Mouse (Mus musculus): ENCODE data around the gene Xpr1.

Xpr1 gene

GRCm38 (mm10) chr1:155407697-155408576 is 9.3 kb downstream of the Xpr1 start:
- DNase-seq (ENCODE audit: low spot score), result no peak

- DNase-seq (ENCODE audit: low spot score), result no peak
Measured at GRCm38 (mm10) chr1:155400056-155400455, 17.2 kb downstream of the Xpr1 start.

- no peak for DNase-seq (ENCODE audit: low spot score)
Measured at GRCm38 (mm10) chr1:155394829-155395228, 22.4 kb downstream of the Xpr1 start.

- DNase-seq (ENCODE audit: low spot score), result no peak
Measured at GRCm38 (mm10) chr1:155394021-155394420, 23.2 kb downstream of the Xpr1 start.

GRCm38 (mm10) chr1:155392825-155393224 is 24.4 kb downstream of the Xpr1 start:
- no peak for DNase-seq (ENCODE audit: low spot score)

- DNase-seq (ENCODE audit: low spot score), result no peak
Measured at GRCm38 (mm10) chr1:155391537-155391936, 25.7 kb downstream of the Xpr1 start.

- DNase-seq (ENCODE audit: low spot score), result no peak
Measured at GRCm38 (mm10) chr1:155388418-155388817, 28.8 kb downstream of the Xpr1 start.

- no peak for DNase-seq (ENCODE audit: low spot score)
Measured at GRCm38 (mm10) chr1:155386551-155386950, 30.7 kb downstream of the Xpr1 start.

GRCm38 (mm10) chr1:155383319-155384302 is 33.6 kb downstream of the Xpr1 start:
- DNase-seq (ENCODE audit: low spot score), result no peak

- DNase-seq (ENCODE audit: low spot score), result no peak
Measured at GRCm38 (mm10) chr1:155381931-155382330, 35.3 kb downstream of the Xpr1 start.

- DNase-seq (ENCODE audit: low spot score), result no peak
Measured at GRCm38 (mm10) chr1:155379289-155379688, 37.9 kb downstream of the Xpr1 start.

GRCm38 (mm10) chr1:155372821-155373220 is 44.4 kb downstream of the Xpr1 start:
- DNase-seq (ENCODE audit: low spot score), result no peak

GRCm38 (mm10) chr1:155370075-155370658 is 47.0 kb downstream of the Xpr1 start:
- no peak for DNase-seq (ENCODE audit: low spot score)

GRCm38 (mm10) chr1:155366366-155366765 is 50.8 kb downstream of the Xpr1 start:
- DNase-seq (ENCODE audit: low spot score), result no peak

- no peak for DNase-seq (ENCODE audit: low spot score)
Measured at GRCm38 (mm10) chr1:155361502-155362126, 55.6 kb downstream of the Xpr1 start.

GRCm38 (mm10) chr1:155353096-155353495 is 64.1 kb downstream of the Xpr1 start:
- no peak for DNase-seq (ENCODE audit: low spot score)

- DNase-seq (ENCODE audit: low spot score), result no peak
Measured at GRCm38 (mm10) chr1:155351527-155351926, 65.7 kb downstream of the Xpr1 start.

GRCm38 (mm10) chr1:155348491-155348890 is 68.7 kb downstream of the Xpr1 start:
- no peak for DNase-seq (ENCODE audit: low spot score)

- no peak for DNase-seq (ENCODE audit: low spot score)
Measured at GRCm38 (mm10) chr1:155347339-155347738, 69.9 kb downstream of the Xpr1 start.

- no peak for DNase-seq (ENCODE audit: low spot score)
Measured at GRCm38 (mm10) chr1:155344019-155344418, 73.2 kb downstream of the Xpr1 start.

GRCm38 (mm10) chr1:155339622-155340021 is 77.6 kb downstream of the Xpr1 start:
- DNase-seq (ENCODE audit: low spot score), result no peak

- no peak for DNase-seq (ENCODE audit: low spot score)
Measured at GRCm38 (mm10) chr1:155337315-155337714, 79.9 kb downstream of the Xpr1 start.

Measured in testis, postnatal 14 days (tissue).